Mouse (Mus musculus) thymus, postnatal 0 days (tissue): ENCODE measurements around the gene Cdh12. TPM values are rescaled to one million over a fixed set of nuclear protein-coding genes. Genes with fewer than 3 reads are reported as not detected.
"Not testable (repeated sequence)": the region's sequence is repeated elsewhere in the genome, so short reads cannot be mapped to it uniquely, and the experiment has no call there.

Experiments used
- DNase-seq: peaks from one replicate; pipeline ENCODE4 v3.0.0-alpha.2; 2015; ENCODE audit warnings: low spot score
- microRNA-seq: library from miRNA; unstranded; fragments of <30 nt; microRNA quantifications from one replicate; pipeline ENCODE4, GENCODE M21; 2016; ENCODE audit warnings: borderline number of aligned reads
- polyA plus RNA-seq: library from polyadenylated mRNA; unstranded; fragments of >200 nt; fragmentation: Nextera tagmentation; extraction: Ambion mirVana; gene quantifications from 2 replicates; pipeline ENCODE4 v1.2.1, GENCODE M21; 2015

The Cdh12 gene
- polyA plus RNA-seq, 1 experiment from 2014 or later = not detected

GRCm38 (mm10) chr15:21375460-21375859, 926.4 kb downstream of the Cdh12 start:
- DNase-seq = no peak

DNA sequence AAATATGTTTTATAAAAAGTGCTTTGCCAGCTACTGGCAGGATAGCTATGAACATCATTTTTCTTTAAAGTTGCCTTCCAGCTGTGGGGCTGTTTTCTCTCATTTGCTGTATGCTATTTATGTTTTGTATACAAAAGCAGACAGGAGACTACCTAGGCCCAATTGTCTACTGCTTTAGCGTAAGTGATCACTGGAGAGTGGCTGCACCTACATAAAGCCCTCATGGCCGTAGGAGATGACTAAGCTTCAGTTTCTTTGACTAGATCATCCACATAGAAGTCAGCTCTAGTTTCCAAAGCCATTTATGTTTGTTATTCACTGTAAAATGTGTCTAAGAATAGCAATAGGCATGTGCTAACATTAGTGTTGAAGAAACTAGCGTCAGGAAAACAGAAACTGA, 926.8 kb downstream of the Cdh12 start:
- DNase-seq = no peak

- not testable (repeated sequence) for DNase-seq
Observed at GRCm38 (mm10) chr15:21391442-21391841, 942.4 kb downstream of the Cdh12 start.

DNA sequence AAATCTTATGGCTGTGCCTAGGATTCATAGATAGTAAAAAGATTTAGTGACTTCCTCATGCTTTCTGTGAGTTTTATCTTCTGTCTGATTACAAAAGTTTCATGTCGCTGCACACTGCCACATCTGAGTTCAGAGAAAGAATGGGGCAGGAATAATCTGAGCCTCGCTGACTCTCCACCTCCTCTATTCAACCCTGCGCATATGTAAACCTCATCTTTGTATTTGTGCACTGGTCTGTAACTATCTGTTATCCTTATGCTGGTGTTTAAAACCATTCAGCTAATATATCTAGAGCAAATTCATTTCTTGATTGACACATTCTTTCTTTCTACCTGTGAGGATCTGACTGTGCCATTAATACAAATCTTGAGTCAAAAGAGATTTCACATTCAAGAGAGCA, 944.0 kb downstream of the Cdh12 start:
- no peak for DNase-seq

DNA sequence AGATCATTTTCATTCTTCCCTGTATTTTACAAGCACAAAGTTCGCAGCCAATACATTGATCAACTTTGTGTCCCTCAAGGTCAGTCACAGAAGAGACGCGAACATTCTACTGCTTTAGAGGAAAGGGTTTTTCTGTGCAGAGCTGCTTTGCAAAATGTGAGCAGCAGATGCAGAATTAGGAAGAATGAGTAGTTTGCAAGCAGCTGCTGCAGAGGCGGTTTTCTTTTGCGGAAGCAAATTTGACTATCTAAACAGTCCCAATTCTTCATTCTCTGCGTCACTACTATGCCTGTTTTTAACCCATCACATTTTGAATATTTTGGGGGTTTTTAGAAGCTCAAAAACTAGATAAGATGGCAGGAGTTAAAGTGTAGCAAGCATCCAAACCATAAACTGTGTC, 956.1 kb downstream of the Cdh12 start:
- no peak for DNase-seq

GRCm38 (mm10) chr15:21407324-21408044, 958.4 kb downstream of the Cdh12 start:
- DNase-seq = no peak

DNA sequence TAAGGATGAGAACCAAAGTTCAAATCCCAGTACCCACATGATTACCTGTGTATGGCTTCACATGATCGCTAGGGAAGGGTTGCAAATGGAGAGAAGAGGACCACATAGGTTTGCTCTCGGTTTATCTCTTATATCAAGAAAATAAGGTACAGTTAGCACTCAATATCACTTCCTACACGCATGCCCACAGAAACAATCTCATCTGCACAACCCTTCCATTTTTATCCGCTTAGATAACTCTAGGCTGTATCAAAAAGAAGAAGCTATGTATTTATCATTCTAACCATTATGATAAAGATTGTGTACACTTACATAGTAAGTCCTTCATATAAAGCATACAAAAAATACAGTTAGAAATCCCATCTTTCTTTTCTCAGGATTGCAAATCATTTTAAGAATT, 988.3 kb downstream of the Cdh12 start:
- DNase-seq = no peak

- DNase-seq = no peak
Observed at GRCm38 (mm10) chr15:21437924-21438323, 988.9 kb downstream of the Cdh12 start.

- no peak for DNase-seq
Observed at GRCm38 (mm10) chr15:21458098-21458497, 1009.0 kb downstream of the Cdh12 start.

GRCm38 (mm10) chr15:21519355-21519869, 1070.3 kb downstream of the Cdh12 start:
- no peak for DNase-seq

DNA sequence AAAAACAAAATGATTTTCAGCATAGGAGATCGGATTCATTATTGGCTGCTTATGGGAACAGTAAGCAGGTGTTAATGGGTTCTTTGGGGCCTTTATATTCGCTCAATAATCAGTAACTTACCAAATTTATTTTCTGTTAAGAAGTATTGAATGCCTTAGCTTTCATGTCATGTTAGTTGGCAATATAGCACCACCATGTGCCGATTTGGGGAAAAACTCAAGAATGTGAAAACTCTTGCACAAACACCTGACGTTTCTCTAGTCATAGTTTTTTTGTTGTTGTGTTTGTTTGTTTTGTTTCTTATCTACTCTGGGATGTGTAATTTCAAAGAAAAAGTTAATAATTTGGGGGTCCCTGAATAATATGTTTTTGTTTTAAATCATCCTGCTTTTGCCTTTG, 1081.7 kb downstream of the Cdh12 start:
- DNase-seq = no peak

DNA sequence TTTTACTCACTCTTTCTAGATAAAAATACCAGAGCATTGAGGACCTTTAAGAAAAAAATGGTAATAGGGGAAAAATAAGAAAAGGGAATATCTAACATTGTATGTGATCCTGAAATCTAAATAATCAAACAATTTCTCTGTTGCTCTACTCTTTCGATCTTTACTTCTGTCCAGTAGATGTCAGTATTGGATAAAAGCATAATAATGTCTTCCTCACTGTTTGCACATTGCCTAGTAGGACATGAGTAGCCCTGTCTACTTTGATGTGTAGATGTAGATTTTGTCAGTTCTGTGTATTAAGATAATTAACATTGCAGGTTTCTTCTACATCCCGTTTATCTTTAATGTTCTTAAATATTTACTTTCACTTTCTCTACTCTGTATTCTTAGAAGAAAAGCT, 1087.8 kb downstream of the Cdh12 start:
- no peak for DNase-seq

DNA sequence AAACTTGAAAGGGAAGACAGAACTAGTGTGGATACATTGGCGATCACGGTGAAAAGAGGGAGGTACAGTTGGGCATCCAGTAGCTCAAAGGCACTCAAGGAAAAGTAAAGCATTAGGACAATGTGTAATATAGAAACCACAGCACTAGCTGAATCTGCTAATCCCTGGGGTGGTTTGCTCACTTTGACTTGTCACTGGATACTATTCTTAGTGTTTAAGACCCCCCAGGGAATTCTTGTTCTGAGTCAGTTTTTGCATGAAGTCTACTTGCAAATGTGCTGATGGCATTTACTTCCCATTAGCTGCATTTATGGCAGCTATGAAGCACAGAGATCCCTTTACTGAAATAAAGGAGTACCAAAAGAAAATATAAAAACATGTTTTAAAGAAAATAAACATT, 1095.7 kb downstream of the Cdh12 start:
- DNase-seq = no peak

GRCm38 (mm10) chr15:21555981-21556380, 1106.9 kb downstream of the Cdh12 start:
- no peak for DNase-seq

DNA sequence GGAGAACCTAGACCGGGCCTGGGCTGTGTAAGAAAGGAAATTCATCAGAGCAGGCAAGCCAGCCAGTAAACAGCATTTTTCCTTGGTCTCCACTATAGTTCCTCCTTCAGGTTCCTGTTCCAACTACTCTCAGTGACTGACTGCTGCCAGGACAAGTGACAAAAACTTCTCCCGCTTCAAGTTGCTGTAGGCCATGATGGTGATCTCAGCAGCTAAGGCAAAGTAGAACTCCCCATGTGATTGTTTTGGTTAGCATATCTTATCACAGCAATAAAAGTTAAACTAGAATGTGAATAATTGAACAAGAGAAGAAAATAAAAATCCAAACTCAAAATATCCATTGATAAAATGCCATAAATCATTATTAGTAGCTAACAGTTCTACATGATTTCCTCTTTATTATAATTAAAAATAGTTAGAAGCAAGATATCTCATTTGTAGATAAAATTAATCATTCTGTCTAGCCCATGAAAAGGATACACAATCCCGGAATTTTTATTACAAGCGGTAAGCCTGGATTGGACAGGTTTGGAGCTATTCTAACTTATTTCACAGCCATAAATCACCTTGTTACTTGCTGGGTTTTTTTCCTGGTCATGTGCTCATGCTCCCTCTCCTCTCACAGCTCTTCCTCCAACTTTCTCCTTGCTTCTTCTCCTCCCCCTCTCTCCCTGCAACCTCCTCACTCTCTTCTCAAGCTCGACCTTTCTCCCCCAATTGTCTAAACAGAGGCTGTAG, 1117.4 kb downstream of the Cdh12 start:
- no peak for DNase-seq

- DNase-seq = no peak
Observed at GRCm38 (mm10) chr15:21604510-21604909, 1155.4 kb downstream of the Cdh12 start.

Small RNA genes within 50 kb of the gene (microRNA-seq; reads per million reads assigned to microRNA genes)
- not detected for gene Gm27397

Other genes starting within 250 kb of the Cdh12 start
- 0.10 and 0.20 TPM in 2 replicates for gene Acot10, start 217.5 kb downstream of the Cdh12 start, polyA plus RNA-seq